Mouse (Mus musculus): ENCODE data around the gene Smc1b. TPM values are rescaled to one million over a fixed set of nuclear protein-coding genes. Genes with fewer than 3 reads are reported as not detected.
"Not testable (repeated sequence)": the region's sequence is repeated elsewhere in the genome, so short reads cannot be mapped to it uniquely, and the experiment has no call there.

Smc1b gene
- total RNA-seq, 2 experiments from 2014 or later, result 0.40 TPM; not detected in 1

DNA sequence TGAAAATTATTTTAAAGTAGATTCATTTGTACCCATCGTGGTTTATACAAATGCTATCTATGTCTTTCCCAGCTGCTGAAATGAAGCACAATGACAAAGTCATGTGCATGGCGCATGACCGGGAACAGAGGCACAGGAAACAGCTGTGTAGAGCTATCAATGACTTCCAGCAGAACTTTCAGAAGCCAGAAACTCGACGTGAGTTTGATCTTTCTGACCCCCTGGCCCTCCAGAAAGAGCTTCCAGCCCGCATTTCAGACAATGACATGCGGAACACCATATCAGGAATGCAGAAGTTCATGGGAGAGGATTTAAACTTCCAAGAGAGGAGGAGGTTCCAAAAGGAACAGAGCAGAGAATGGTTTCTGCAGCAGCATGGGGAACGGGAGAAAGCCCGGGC is 3.4 kb upstream of the Smc1b start:
- DNase-seq, result no peak

DNA sequence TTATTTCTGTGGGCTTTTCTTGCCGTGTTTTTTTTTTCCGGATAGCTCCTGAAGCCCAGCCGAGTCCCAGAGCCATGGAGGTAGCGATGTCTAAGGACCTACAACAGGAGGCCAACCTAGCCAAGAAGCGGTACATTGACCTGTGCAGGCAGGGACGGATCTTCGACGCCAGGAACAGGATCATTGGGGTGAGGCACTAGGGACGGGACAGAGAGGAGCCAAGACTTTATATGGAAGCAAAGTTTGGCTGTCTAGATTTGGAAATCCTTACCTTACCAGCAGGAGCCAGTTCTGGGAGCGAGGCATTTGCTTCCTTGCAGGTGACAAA is 393 bp upstream of the Smc1b start:
- no peak for DNase-seq

DNA sequence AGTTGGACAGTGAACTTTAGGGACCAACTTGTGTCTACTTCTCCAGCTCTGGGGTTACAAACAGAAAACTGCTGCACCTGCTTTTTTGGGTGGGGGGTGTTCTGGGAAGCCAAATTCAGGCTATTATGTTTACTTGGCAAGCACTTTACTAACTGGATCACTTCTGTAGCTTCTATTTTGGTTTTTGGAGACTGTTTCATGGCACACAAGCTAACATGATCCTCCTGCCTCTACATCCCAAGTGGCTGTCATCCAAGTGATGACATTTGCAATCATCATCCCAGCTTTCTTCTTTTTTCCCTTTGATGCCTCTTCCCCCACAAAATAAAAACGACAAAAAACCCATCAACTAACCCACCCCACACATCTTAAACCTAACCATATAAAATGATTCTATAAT is 46.1 kb downstream of the Smc1b start:
- DNase-seq, result no peak

GRCm38 (mm10) chr15:85072651-85073050 is 59.1 kb downstream of the Smc1b start:
- DNase-seq, result no peak

DNA sequence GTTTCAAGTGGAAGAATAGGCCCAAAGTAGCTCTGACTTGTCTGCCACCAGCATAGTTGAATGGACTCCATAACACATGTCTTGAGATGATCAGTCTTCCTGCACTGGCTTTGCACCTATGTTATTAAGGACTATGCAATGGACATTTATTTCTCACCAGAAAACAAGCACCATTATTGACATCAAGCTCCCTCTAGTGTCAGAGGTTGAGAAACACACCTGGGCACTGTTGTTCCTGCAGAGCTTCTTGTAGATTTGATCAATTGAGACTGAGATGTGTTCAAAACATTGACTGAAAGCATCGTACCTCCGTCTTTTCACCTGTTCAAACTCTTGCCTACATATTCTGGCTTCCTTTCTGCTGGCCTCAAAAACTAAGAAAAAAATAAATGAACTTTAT is 61.2 kb downstream of the Smc1b start:
- DNase-seq, result peak; percentile 20 to 37

- no peak for DNase-seq
Measured at GRCm38 (mm10) chr15:85063421-85063820, 68.3 kb downstream of the Smc1b start.

DNA sequence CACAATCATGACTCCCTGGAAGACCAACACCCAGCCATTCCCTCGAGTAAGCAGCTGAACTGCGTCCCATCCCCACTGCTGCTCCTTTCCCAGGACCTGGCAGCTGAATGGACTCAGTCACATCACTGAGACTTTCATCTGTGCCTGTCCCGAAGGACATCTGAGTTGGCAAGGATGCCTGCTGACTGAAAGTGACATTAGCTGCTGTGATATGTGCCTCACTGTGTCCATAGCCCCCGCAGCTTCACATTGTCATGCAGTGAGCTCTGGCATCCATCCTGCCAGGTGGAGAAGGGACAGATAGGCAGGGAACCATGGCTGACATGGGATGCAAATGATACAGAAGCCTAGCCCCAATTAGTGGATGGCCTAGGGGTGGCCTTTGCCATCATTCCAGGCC is 76.6 kb downstream of the Smc1b start:
- peak; percentile 21 to 40 for DNase-seq

- no peak for DNase-seq
Measured at GRCm38 (mm10) chr15:85054098-85054497, 77.7 kb downstream of the Smc1b start.

DNA sequence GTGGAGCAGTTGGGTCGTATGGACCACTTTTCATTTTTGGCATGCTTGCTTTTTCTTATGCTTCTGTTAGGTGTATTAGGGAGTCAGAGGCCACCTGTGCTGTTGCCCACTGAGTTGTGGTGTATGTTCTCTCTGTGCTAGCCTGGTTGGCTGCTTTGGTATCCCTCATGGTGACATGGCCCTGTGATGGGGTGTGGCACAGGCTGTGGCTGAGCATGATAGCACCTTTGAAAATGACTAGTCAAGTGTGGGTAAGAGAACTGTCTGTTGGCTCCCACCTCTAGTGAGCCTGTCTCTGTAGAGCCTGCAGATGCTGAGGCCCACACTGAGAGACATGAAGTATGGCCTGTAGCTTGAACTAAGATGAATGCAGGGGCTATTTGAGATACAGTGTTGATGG is 82.0 kb downstream of the Smc1b start:
- DNase-seq, result no peak

- DNase-seq, result peak; percentile 53 to 61
Measured at GRCm38 (mm10) chr15:85047865-85048264, 83.9 kb downstream of the Smc1b start.

GRCm38 (mm10) chr15:85046230-85046950 is 85.4 kb downstream of the Smc1b start:
- DNase-seq, result no peak

GRCm38 (mm10) chr15:85043761-85044160 is 88.0 kb downstream of the Smc1b start:
- DNase-seq, result no peak

- DNase-seq, result no peak
Measured at GRCm38 (mm10) chr15:85043116-85043515, 88.6 kb downstream of the Smc1b start.

GRCm38 (mm10) chr15:85042361-85042954 is 89.3 kb downstream of the Smc1b start:
- DNase-seq, result peak; percentile 59 to 60

DNA sequence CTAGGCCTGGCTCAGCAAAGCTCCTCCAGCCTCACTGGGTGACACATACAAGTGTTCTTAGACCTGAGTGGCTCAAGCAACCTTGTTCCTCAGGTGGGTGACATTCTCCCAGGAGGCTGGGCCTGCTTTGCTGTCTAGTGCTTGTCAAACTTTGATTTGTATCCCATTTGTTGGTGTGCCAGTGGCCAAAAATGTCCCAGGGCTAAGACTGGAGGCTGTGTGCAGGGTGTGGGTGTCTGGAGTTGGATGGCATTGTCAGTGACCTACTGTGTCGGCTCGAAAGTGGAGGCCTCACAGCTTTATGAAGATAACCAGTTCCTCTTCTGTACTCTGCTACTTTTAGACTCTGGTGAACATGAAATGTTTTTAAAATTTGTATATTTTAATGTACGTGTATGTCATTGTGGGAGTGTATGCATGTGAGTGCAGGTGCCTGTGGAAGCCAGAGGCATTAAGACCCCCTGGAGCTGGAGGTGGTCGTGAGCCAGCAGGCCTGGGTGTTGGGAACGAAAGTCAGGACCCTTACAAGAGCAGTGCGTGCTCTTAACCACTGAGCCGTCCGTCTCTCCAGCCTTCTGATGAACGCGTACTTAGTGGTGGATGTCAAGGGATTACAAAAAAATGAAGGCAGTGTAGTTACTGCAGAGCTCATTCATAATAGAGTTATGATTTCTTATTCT is 90.1 kb downstream of the Smc1b start:
- DNase-seq, result no peak

- no peak for DNase-seq
Measured at GRCm38 (mm10) chr15:85037343-85037690, 94.4 kb downstream of the Smc1b start.

DNA sequence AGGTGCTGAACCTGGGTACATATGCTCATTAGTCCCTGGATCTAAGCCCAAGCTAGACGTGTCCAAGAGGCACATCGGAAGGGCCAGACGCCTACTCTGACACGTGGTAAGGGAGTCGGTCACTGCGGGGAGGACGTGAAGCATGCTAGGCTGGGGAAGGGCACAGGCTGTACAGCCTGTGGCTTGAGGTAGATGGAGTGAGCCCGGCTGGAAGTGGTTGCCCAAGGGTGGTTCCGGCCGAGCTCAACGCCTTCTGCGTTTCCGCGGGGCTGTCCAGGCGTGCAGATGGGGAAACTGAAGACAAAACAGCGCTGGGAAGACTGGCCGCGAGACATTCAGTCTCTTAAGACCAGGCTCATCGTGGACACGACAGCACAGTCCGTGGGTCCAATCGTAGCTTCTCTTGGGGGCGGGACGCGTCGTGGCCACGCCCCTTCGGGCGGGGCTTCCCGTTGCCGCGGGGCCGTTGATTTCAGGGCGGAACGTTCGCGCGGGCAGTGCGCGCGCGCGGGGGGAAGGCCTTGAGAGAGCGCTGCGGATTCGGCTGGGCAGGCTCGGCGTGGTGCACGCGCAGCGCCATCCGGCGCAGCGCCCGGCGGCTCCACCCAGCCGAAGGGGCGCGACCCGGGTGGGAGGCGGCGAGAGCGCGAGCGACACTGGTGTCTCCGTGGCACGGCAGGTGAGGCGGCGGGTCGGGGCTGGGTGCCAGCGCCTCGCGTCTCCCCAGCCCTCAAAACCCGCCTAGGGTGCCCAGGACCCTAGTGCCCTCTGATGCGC is 95.0 kb downstream of the Smc1b start:
- peak; percentile 98 for DNase-seq

GRCm38 (mm10) chr15:85033916-85034315 is 97.8 kb downstream of the Smc1b start:
- DNase-seq, result not testable (repeated sequence)

DNA sequence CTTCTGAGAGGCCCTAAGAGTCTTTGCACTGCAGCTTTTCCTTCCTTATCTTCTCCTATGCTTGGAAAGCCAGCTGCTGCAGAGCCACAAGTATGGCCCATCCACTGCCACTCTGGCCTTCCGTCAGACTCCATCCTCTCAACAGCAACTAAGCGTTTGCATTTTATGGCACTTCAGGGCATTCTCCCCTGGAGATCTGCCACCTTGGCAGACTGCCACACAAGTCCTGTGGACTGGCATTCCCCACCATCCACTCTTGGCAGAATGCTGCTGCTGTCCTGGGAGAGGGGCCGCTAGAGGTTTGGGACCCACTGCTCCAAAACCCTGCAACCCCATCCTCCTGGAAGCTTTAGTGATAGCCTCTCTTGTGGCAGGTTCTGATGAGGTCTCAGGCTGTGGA is 99.9 kb downstream of the Smc1b start:
- peak in 1 of 2 experiments; percentile 15 for DNase-seq

GRCm38 (mm10) chr15:85030643-85031042 is 101.1 kb downstream of the Smc1b start:
- not testable (repeated sequence) for DNase-seq

- DNase-seq, result not testable (repeated sequence)
Measured at GRCm38 (mm10) chr15:85028648-85029047, 103.1 kb downstream of the Smc1b start, which contains the start of gene Fam118a. TSS of gene Fam118a (plus strand) at chr15:85028948.

GRCm38 (mm10) chr15:85027740-85028139 is 104.0 kb downstream of the Smc1b start:
- DNase-seq, result no peak

GRCm38 (mm10) chr15:85026197-85026596 is 105.6 kb downstream of the Smc1b start:
- DNase-seq, result no peak
